Comparison of ENCODE assay signal across 10 mouse cellular contexts in genomic region chr6:13280835-13281234, GRCm38 (mm10). TPM values are rescaled to one million over a fixed set of nuclear protein-coding genes. Genes with fewer than 3 reads are reported as not detected.
DNase-seq lines count a peak whose midpoint lies in the region; ATAC-seq and TF ChIP-seq lines count a peak whose summit lies in the region.
"Had no signal": no experiment of that assay in that cellular context is flagged by ENCODE, and none has a peak within 500 bp of the region (broad histone marks: within the 10 kb centered on the region; RNA-seq: fewer than 3 reads in every experiment).

No protein-coding gene starts in this region.

- 0% methylated on average over 3 of the region's 3 CpGs for WGBS in heart, postnatal 0 days
- WGBS in heart, embryonic 10.5 days = 1% methylated on average over 3 of the region's 3 CpGs
- 6% methylated on average over 3 of the region's 3 CpGs for WGBS in neural tube, embryonic 11.5 days
- 1% methylated on average over 3 of the region's 3 CpGs for WGBS in large intestine, adult 2 months

- no peaks in the 10 kb centered on the region for H3K9me3 ChIP-seq in heart, postnatal 0 days (replicated peaks; ENCODE audit: control insufficient read depth, low read length)
- H3K9me3 ChIP-seq in heart, embryonic 10.5 days = no peaks in the 10 kb centered on the region
- H3K9me3 ChIP-seq in neural tube, embryonic 11.5 days (ENCODE audit: control insufficient read depth, low read length) = no peaks in the 10 kb centered on the region

- no peak overlapping the region for H3K4me2 ChIP-seq in heart, postnatal 0 days (ENCODE audit: low read depth, low read length)
- H3K4me2 ChIP-seq in neural tube, embryonic 11.5 days (ENCODE audit: low read depth) = no peak overlapping the region

- no peak for ATAC-seq in heart, postnatal 0 days (ENCODE audit: insufficient read depth, low read depth)
- ATAC-seq in neural tube, embryonic 11.5 days (ENCODE audit: insufficient read depth, low FRiP score, low TSS enrichment) = no peak; the same call in 1 of the 2 replicates

- no peaks in the 10 kb centered on the region for H3K27me3 ChIP-seq in heart, postnatal 0 days (ENCODE audit: control insufficient read depth, insufficient read depth, low read length)
- H3K27me3 ChIP-seq in heart, embryonic 10.5 days (ENCODE audit: insufficient read depth, poor library complexity, severe bottlenecking) = no peaks in the 10 kb centered on the region
- H3K27me3 ChIP-seq in neural tube, embryonic 11.5 days (ENCODE audit: control insufficient read depth, insufficient read depth, low read length) = no peaks in the 10 kb centered on the region

- DNase-seq in heart, postnatal 0 days (ENCODE audit: low spot score) = peak; percentile 25
- no peak for DNase-seq in heart, embryonic 10.5 days (ENCODE audit: low spot score)
- peak; percentile 38 for DNase-seq in neural tube, embryonic 11.5 days (ENCODE audit: low spot score)
- DNase-seq in neural tube, embryonic 10.5 days (ENCODE audit: extremely low spot score, low spot score) = no peak
- peak; percentile 53 for DNase-seq in R1 (ENCODE audit: low read depth, low spot score)
- DNase-seq in large intestine, adult 2 months (ENCODE audit: low read depth, low spot score) = peak; percentile 14
- DNase-seq in spleen, postnatal 4 days (ENCODE audit: low spot score in 2 of 2) = no peak
- DNase-seq in right cerebral cortex, adult 18-20 months = no peak

- TF ChIP-seq EP300 in heart, postnatal 0 days (IDR thresholded peaks at IDR 0.05; ENCODE audit: low read depth) = no peak

- H3K4me3 ChIP-seq in heart, postnatal 0 days (ENCODE audit: low read depth, low read length) = no peak overlapping the region
- H3K4me3 ChIP-seq in heart, embryonic 10.5 days = no peak overlapping the region
- H3K4me3 ChIP-seq in neural tube, embryonic 11.5 days (ENCODE audit: low read depth, low read length) = no peak overlapping the region

- H3K9ac ChIP-seq in heart, postnatal 0 days (replicated peaks; ENCODE audit: low read depth, low read length) = no peak overlapping the region
- no peak overlapping the region for H3K9ac ChIP-seq in neural tube, embryonic 11.5 days (ENCODE audit: low read length)

- H3K4me1 ChIP-seq in heart, postnatal 0 days (ENCODE audit: control insufficient read depth, insufficient read depth) = no peaks in the 10 kb centered on the region
- H3K4me1 ChIP-seq in heart, embryonic 10.5 days = no peaks in the 10 kb centered on the region
- no peaks in the 10 kb centered on the region for H3K4me1 ChIP-seq in neural tube, embryonic 11.5 days (ENCODE audit: control insufficient read depth, insufficient read depth, low read length)

- no peaks in the 10 kb centered on the region for H3K36me3 ChIP-seq in heart, postnatal 0 days (replicated peaks; ENCODE audit: control insufficient read depth, insufficient read depth, low read length)
- H3K36me3 ChIP-seq in heart, embryonic 10.5 days = no peaks in the 10 kb centered on the region
- no peaks in the 10 kb centered on the region for H3K36me3 ChIP-seq in neural tube, embryonic 11.5 days (ENCODE audit: control insufficient read depth, insufficient read depth, low read length)

- no peak overlapping the region for H3K27ac ChIP-seq in heart, postnatal 0 days (ENCODE audit: low read depth)
- H3K27ac ChIP-seq in heart, embryonic 10.5 days = no peak overlapping the region
- H3K27ac ChIP-seq in neural tube, embryonic 11.5 days (ENCODE audit: low read depth, low read length) = no peak overlapping the region

- TF ChIP-seq CTCF in heart, postnatal 0 days (IDR thresholded peaks at IDR 0.05; ENCODE audit: low read depth) = peak; percentile 64

RNA-seq across cellular contexts. Expression of gene Vwde, which starts 56.1 kb away (rescaled TPM):
- not detected in 2 replicates for total RNA-seq in heart, postnatal 0 days (2014; rRNA removed; ENCODE audit: low replicate concordance)
- not detected in 2 replicates for polyA plus RNA-seq in heart, postnatal 0 days (2015; fragmentation: Nextera tagmentation; extraction: Ambion mirVana)
- polyA plus RNA-seq in heart, embryonic 10.5 days (2016; fragmentation: Nextera tagmentation; extraction: Ambion mirVana) = 0.03 TPM in 1 of 2 replicates, not detected in the other
- 0.07 TPM in 1 of 2 replicates, not detected in the other for polyA plus RNA-seq in neural tube, embryonic 11.5 days (2014; fragmentation: Nextera tagmentation; extraction: Ambion mirVana)
- polyA plus RNA-seq in large intestine, adult 2 months (2012; rRNA removed) = not detected in 2 replicates
- total RNA-seq: left cerebral cortex, adult 18-20 months had no signal
- polyA plus RNA-seq: cortical plate, adult 2 months had no signal

Comparison
In these comparisons a context has a peak if more than half of its experiments do, and no peak if none do; other contexts are left out.
1. DNase-seq: peak in heart, postnatal 0 days (single experiment), neural tube, embryonic 11.5 days (single experiment), R1 (single experiment) and large intestine, adult 2 months (single experiment); none in heart, embryonic 10.5 days (single experiment), neural tube, embryonic 10.5 days (single experiment), spleen, postnatal 4 days (0 of 2) and right cerebral cortex, adult 18-20 months (single experiment).